Mouse (Mus musculus) heart, embryonic 14.5 days (tissue): ENCODE measurements around the gene Neurl2. TPM values are rescaled to one million over a fixed set of nuclear protein-coding genes. Genes with fewer than 3 reads are reported as not detected.

Experiments used
- ATAC-seq: fragments of 200-750 bp; cut with Nextera tagmentation; 2 replicates; pipeline ENCODE4 v1.8.0; 2017; ENCODE audit warnings: low read depth, moderate TSS enrichment; ENCODE audit not compliant: insufficient number of reproducible peaks, insufficient read depth, low FRiP score
- H3K27ac ChIP-seq, 2 experiments: fragments of 200-500 bp in 1 of 2; fragments of 300-500 bp in 1 of 2; sonication (generic) in 1 of 2; replicated peaks in 1 of 2; 2 replicates each; pipeline ENCODE4 v1.5.1; 2012 to 2014; ENCODE audit warnings: low read depth in 2 of 2, low read length in 2 of 2, control low read depth in 1 of 2, mild to moderate bottlenecking in 1 of 2, mixed read lengths in 1 of 2; ENCODE audit not compliant: control insufficient read depth in 1 of 2, insufficient read depth in 1 of 2
- H3K27me3 ChIP-seq: fragments of 300-500 bp; sonication (generic); 2 replicates; pipeline ENCODE4 v1.6.1; 2014; ENCODE audit warnings: mild to moderate bottlenecking, low read length, control low read depth; ENCODE audit not compliant: control insufficient read depth, insufficient read depth
- H3K36me3 ChIP-seq: fragments of 300-500 bp; sonication (generic); 2 replicates; pipeline ENCODE4 v1.6.1; 2014; ENCODE audit warnings: mild to moderate bottlenecking, control low read depth, low read length, mixed read lengths; ENCODE audit not compliant: control insufficient read depth, insufficient read depth
- H3K4me1 ChIP-seq, 2 experiments: fragments of 200-500 bp in 1 of 2; fragments of 300-500 bp in 1 of 2; sonication (generic) in 1 of 2; 2 replicates each; pipeline ENCODE4 v1.6.1; 2012 to 2014; ENCODE audit warnings: low read length in 2 of 2, control low read depth in 1 of 2, mixed read lengths in 1 of 2; ENCODE audit not compliant: control insufficient read depth in 2 of 2, insufficient read depth in 2 of 2
- H3K4me2 ChIP-seq: fragments of 300-500 bp; sonication (generic); 2 replicates; pipeline ENCODE4 v1.6.1; 2014; ENCODE audit warnings: mild to moderate bottlenecking, low read length
- H3K4me3 ChIP-seq, 2 experiments: fragments of 200-500 bp in 1 of 2; fragments of 300-500 bp in 1 of 2; sonication (generic) in 1 of 2; 2 replicates each; pipeline ENCODE4 v1.5.1; 2012 to 2014; ENCODE audit warnings: low read length in 2 of 2, mild to moderate bottlenecking in 2 of 2, control low read depth in 1 of 2, low read depth in 1 of 2, moderate library complexity in 1 of 2; ENCODE audit not compliant: control insufficient read depth in 1 of 2, insufficient read depth in 1 of 2
- H3K9ac ChIP-seq: fragments of 300-500 bp; sonication (generic); 2 replicates; pipeline ENCODE4 v1.6.1; 2014; ENCODE audit warnings: mild to moderate bottlenecking, low read length
- H3K9me3 ChIP-seq: fragments of 300-500 bp; sonication (generic); 2 replicates; pipeline ENCODE4 v1.6.1; 2016; ENCODE audit warnings: low read length, control low read depth; ENCODE audit not compliant: control insufficient read depth
- WGBS: fragments of 180-500 bp; shearing (Covaris S2); extraction: QIAGEN DNeasy Blood & Tissue Kit; methylation state at CpG from one replicate; pipeline ENCODE4 v1.1.7; 2014; 5-methylcytosine and 5-hydroxymethylcytosine counted together
- polyA plus RNA-seq: library from polyadenylated mRNA; unstranded; fragments of >200 nt; fragmentation: Nextera tagmentation; extraction: Ambion mirVana; gene quantifications from 2 replicates; pipeline ENCODE4 v1.2.1, GENCODE M21; 2014

Neurl2 gene
- polyA plus RNA-seq, 1 experiment from 2014 or later, result 55.1 TPM

DNA sequence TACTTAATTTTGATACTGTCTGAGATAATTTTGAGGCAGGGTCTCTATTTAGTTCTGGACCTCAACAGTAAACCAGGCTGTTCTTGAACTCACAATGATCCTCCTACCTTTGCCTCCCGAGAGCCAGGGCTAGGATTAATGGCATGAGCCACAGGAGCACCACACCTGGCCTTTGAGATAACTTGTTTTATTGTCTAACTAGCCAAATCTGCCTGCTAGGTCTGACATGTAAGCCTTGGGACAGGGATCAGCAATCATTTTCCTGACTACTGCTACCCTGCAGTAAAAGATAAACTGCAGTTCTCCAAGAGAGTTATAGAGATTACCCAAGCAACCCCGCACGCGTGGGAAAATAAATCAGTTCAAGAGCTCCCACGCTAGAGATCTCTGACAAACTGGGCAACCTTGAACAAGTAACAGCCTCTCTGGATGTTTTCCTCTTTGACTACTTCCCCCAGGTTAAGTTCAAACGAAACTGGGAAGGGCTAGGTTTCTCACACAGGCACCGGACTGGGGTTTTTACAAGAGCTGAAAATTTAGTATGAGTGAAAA lies 48.3 kb downstream of the Neurl2 start:
- Histone ChIP-seq H3K36me3 (peaks cover 18% of the 10 kb centered on the region), H3K4me2 (peak overlapping the region; percentile 68), H3K4me1 (peaks cover 6 to 16% of the 10 kb centered on the region in 2 experiments), H3K4me3 (peak overlapping the region; percentile 56 to 75), H3K9me3 (no peaks in the 10 kb centered on the region), H3K9ac (peak overlapping the region; percentile 80), H3K27me3 (no peaks in the 10 kb centered on the region), H3K27ac (peak overlapping the region; percentile 82 to 85)
- ATAC-seq, result no peak
- WGBS, result 4% methylated on average over 7 of the region's 7 CpGs

DNA sequence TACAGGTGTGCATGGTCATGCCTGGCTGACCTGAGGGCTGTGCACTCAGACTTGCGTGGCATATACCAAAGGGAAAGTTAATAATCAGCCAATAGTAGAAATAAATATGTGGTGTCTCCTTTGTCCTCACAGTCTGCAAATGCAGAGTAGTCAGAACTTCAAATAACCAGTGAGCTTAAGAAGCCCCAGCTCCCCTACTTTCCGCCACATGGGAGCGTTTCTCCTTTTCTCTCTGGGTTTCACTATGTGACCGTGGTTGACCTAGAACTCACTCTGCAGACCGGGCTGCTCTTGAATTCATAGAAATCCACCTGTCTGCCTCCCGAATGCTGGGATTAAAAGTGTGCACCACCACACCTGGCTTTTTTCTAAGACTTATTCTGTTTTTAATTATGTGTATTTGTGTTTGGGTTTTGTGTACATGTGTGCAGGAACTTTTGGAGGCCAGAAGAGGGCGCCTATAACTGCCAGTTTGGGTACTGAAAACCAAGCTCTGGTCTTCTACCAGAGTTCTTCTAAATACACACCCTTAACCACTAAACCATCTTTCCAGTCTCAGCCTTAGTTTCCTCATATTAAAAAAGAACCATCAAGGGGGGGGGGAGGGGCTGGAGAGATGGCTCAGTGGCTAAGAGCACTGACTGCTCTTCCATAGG lies 49.2 kb downstream of the Neurl2 start:
- no peak overlapping the region for H3K4me2 ChIP-seq
- peaks cover 9% of the 10 kb centered on the region for H3K36me3 ChIP-seq
- no peak overlapping the region for H3K4me3 ChIP-seq
- no peak overlapping the region for H3K9ac ChIP-seq
- 79% methylated on average over 7 of the region's 7 CpGs for WGBS
- peaks cover 6 to 16% of the 10 kb centered on the region in 2 experiments for H3K4me1 ChIP-seq
- no peaks in the 10 kb centered on the region for H3K27me3 ChIP-seq
- ATAC-seq, result no peak
- H3K27ac ChIP-seq, result no peak overlapping the region
- no peaks in the 10 kb centered on the region for H3K9me3 ChIP-seq

DNA sequence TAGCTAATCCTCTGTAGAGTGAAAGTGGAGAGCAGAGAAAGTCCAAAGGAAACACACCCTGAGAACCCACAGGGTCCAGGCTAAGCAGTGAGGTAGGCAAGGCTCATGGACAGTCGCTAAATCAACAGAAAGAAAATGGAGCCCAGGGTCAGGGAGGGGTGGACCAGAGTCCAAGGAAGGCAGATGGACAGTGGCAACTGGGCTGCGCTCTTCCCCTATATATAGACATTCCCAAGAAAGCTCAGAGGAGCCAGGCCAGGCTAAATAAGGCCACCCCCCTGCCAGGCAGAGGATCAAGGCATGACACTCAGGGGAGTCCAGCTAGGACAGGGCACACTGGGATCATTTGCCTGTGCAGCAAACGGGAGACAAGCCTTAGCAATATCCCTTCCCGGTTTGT lies 51.4 kb downstream of the Neurl2 start:
- Histone ChIP-seq H3K36me3 (no peaks in the 10 kb centered on the region), H3K4me2 (no peak overlapping the region), H3K27ac (no peak overlapping the region), H3K4me1 (peaks cover 3 to 9% of the 10 kb centered on the region in 2 experiments), H3K9me3 (no peaks in the 10 kb centered on the region), H3K4me3 (no peak overlapping the region), H3K27me3 (0 out of 2 replicates have a peak, but pooled peaks cover under 1% of the 10 kb centered on the region), H3K9ac (no peak overlapping the region)
- ATAC-seq, result no peak
- WGBS, result 61% methylated on average over 4 of the region's 4 CpGs

Other genes starting within 250 kb of the Neurl2 start
- 0.35 and 0.43 TPM in 2 replicates for gene Wfdc6a, start 248.0 kb downstream of the Neurl2 start, polyA plus RNA-seq
- gene Eppin, start 239.9 kb downstream of the Neurl2 start, polyA plus RNA-seq, result not detected in 2 replicates
- not detected in 2 replicates for gene Wfdc6b, start 219.9 kb downstream of the Neurl2 start, polyA plus RNA-seq
- gene Wfdc8, start 219.8 kb downstream of the Neurl2 start, polyA plus RNA-seq, result not detected in 2 replicates
- gene Wfdc16, start 194.7 kb downstream of the Neurl2 start, polyA plus RNA-seq, result not detected in 2 replicates
- gene Wfdc10, start 177.4 kb downstream of the Neurl2 start, polyA plus RNA-seq, result not detected in 2 replicates
- gene Wfdc9, start 176.9 kb downstream of the Neurl2 start, polyA plus RNA-seq, result not detected in 2 replicates
- gene Wfdc11, start 159.4 kb downstream of the Neurl2 start, polyA plus RNA-seq, result not detected in 2 replicates
- gene Wfdc13, start 148.3 kb downstream of the Neurl2 start, polyA plus RNA-seq, result 0.19 TPM in 1 of 2 replicates, not detected in the other
- not detected in 2 replicates for gene Spint4, start 135.0 kb downstream of the Neurl2 start, polyA plus RNA-seq
- not detected in 2 replicates for gene Spint5, start 118.2 kb downstream of the Neurl2 start, polyA plus RNA-seq
- 0.51 and 0.65 TPM in 2 replicates for gene Wfdc3, start 87.5 kb downstream of the Neurl2 start, polyA plus RNA-seq
- gene Dnttip1, start 87.5 kb downstream of the Neurl2 start, polyA plus RNA-seq, result 51.1 and 53.8 TPM in 2 replicates
- 349 and 388 TPM in 2 replicates for gene Ube2c, start 63.6 kb downstream of the Neurl2 start, polyA plus RNA-seq
- gene Tnnc2, start 53.5 kb downstream of the Neurl2 start, polyA plus RNA-seq, result 0.59 and 1.7 TPM in 2 replicates
- gene Snx21, start 47.6 kb downstream of the Neurl2 start, polyA plus RNA-seq, result 37.2 and 38.0 TPM in 2 replicates
- 12.7 and 13.9 TPM in 2 replicates for gene Acot8, start 28.6 kb downstream of the Neurl2 start, polyA plus RNA-seq
- gene Zswim3, start 28.4 kb downstream of the Neurl2 start, polyA plus RNA-seq, result 5.4 and 5.9 TPM in 2 replicates
- 8.6 TPM in 2 replicates for gene Zswim1, start 10.8 kb downstream of the Neurl2 start, polyA plus RNA-seq
- gene Spata25, start 4.9 kb downstream of the Neurl2 start, polyA plus RNA-seq, result not detected in 2 replicates
- gene Ctsa, start 583 bp downstream of the Neurl2 start, polyA plus RNA-seq, result 178 TPM in 2 replicates
- 9.6 and 10.4 TPM in 2 replicates for gene Pltp, start 24.3 kb upstream of the Neurl2 start, polyA plus RNA-seq
- 58.0 and 58.8 TPM in 2 replicates for gene Pcif1, start 45.8 kb upstream of the Neurl2 start, polyA plus RNA-seq
- gene Zfp335, start 78.3 kb upstream of the Neurl2 start, polyA plus RNA-seq, result 6.8 and 6.9 TPM in 2 replicates
- 0.09 TPM in 1 of 2 replicates, not detected in the other for gene Mmp9, start 107.3 kb upstream of the Neurl2 start, polyA plus RNA-seq
- 0.62 and 0.71 TPM in 2 replicates for gene Slc12a5, start 127.3 kb upstream of the Neurl2 start, polyA plus RNA-seq
- gene Ncoa5, start 201.4 kb upstream of the Neurl2 start, polyA plus RNA-seq, result 34.1 and 35.7 TPM in 2 replicates
- gene Cd40, start 222.2 kb upstream of the Neurl2 start, polyA plus RNA-seq, result 5.8 and 8.6 TPM in 2 replicates